Mouse (Mus musculus) adrenal gland, adult 8-10 months (tissue): ENCODE measurements around the gene Card10. TPM values are rescaled to one million over a fixed set of nuclear protein-coding genes. Genes with fewer than 3 reads are reported as not detected.

Experiments used
- DNase-seq: peaks from one replicate; pipeline ENCODE4 v3.0.0; 2022
- total RNA-seq, 4 experiments: library from RNA; stranded (reverse); gene quantifications; 2 replicates each; pipeline ENCODE4 v1.2.4; 2022

Gene Card10
- total RNA-seq, 4 experiments from 2014 or later: 6.6 to 10.0 (median 8.1) TPM

- no peak for DNase-seq
Observed at GRCm38 (mm10) chr15:78771531-78772367, 31.1 kb downstream of the Card10 start.

DNA sequence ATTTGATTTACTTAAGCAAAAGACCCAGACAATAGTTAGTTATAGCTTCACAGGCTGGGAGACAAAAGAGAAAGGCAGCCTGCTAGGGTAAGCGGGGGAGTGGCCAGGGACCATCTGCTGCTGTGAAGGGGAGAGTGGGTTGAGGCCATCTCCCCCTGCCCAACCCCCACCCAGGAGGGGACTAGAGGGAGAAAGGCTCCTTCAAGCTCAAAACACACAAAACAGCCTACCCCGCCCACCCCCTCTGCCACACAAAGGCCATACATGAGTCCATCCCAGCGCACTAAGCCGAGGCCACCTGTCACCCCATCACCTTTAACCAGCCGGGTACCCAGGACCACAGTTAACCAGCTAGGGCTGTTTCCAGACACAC is 31.9 kb downstream of the Card10 start:
- no peak for DNase-seq

- DNase-seq: no peak
Observed at GRCm38 (mm10) chr15:78770234-78770982, 32.4 kb downstream of the Card10 start.

GRCm38 (mm10) chr15:78769064-78769463 is 33.8 kb downstream of the Card10 start:
- DNase-seq: no peak

DNA sequence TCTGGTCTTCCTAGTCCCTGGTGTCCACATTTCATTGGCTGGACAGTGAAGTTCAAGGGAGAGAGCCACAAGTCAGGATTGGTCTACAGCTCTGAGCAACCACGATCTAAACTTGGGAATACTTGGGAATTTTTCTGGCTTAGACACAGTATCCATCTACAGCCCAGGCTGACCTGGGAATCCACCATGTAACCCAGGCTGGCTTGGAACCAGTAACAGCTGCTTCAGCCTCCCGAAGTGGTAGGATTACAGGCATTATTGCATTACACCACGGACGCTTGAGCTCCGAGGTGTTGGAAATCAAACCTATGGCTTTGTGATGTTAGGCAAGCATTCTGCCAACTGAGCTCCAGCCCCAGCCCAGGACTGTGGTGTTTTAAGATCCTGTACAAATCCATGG is 39.1 kb downstream of the Card10 start:
- no peak for DNase-seq

DNA sequence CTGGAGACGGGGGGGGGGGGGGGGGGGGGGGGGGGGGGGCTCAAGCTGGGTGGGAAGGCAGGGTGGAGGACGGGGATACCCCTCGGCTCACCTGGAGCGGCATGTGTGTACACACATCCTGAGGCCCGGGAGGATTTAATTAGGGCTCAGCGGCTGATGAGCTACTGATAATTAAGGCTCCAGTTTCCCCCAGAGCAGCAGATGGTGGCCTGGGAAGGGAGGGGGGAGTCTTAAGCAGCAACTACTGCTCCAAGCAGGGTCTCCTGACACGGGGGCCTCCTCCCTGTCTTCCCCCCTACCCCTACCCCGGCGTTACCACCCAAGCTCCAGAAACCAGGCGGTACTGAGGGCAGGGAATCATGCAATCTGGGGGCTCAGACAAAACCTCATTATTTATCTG is 39.6 kb downstream of the Card10 start:
- DNase-seq: no peak

DNA sequence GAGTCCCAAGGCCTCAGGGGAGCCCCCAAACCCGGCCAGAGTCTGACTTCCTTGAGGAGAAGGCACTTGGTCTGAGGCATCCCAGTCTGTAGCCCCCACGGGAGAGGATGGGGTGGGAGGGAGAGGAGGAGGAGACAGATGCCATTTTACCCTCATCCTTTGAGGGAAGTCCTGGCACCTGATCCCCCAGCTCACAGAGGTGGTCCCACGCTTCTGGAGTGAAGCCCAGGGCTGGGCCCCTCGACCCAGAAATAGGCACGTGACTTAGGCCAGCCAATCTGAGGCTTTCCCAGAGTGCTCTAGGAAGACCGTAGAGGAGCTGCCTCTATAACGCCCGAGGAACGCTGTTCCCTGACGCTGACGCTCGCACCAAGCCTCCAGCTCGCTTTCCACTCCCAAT is 41.7 kb downstream of the Card10 start:
- no peak for DNase-seq

GRCm38 (mm10) chr15:78758132-78758531 is 44.7 kb downstream of the Card10 start:
- no peak for DNase-seq

DNA sequence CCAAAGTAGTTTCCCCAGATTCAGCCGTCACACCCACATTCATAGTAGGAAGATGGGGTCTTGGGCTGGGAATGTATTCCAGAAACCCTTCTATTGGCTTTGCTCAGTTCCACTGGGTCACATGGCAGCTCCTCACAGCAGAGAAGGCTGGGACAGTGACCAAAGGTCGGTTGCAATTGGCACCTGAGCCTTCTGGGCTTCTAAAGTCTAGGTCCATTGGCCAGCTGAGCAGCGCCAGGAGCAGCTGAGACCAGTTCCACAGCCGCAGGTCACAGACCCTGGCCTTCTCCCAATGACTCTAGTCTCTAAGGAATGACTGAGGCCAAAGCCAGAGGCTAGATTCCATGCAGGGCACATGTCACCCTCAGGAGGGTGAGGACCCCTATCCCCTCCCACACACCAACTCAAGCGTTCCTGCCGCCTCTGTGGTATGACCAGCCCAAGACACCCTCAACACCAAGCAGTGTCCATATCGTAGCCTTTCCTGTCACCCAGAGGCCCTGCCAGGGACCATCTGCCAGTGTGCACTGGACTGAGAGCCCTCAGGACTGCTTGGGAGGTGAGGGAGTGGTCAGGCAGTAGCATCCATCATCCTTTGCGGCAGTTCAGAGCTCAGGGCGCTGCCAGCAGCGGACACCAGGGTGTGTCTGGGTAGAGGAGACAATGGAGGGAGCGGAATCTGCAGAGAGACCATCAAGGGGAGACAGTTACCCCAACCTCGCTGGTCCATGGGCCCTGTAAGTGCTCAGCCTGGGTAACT is 46.7 kb downstream of the Card10 start:
- no peak for DNase-seq

DNA sequence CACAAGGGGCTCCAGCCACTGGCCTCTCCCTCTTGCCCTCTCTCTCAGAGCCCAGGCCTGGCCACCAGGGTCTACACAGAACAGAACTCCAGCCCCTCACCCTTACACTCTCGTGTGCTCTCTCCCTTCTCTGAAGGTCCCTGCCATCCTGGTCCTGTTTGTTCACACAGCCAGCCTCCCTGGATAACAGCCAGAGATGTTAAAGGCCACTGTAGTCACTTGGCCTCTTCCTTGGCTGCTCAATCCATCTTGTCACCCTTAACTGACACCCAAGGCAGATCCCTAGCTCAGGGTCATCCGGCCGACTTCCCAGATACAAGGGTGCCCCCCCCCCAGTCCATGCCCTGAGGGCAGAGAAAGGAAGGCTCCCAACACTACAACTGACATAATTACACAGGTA is 47.6 kb downstream of the Card10 start:
- DNase-seq: no peak

DNA sequence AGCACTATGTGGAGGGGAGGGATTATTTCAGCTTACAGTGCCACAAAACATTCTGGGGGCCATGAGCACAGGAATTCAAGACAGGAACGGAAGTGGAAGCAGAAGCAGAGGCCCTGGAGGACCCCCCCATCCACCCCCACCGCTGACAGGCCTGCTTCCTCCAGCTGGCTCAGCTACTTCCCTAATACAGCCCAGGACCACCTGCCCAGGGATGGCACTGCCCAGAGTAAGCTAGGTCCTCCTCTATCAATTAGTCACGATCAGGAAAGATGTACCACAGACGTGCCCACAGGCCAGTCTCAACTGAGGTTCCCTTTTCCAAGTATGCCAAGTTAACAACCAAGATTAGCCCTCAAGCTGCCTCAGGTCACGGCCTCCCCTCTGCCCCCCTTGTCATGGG is 48.7 kb downstream of the Card10 start:
- DNase-seq: no peak

GRCm38 (mm10) chr15:78752991-78753390 is 49.9 kb downstream of the Card10 start:
- DNase-seq: no peak

GRCm38 (mm10) chr15:78750608-78751350 is 52.1 kb downstream of the Card10 start:
- DNase-seq: no peak

- no peak for DNase-seq
Observed at GRCm38 (mm10) chr15:78749855-78750254, 53.0 kb downstream of the Card10 start.

- DNase-seq: peak; percentile 56
Observed at GRCm38 (mm10) chr15:78744206-78744605, 58.6 kb downstream of the Card10 start.

- no peak for DNase-seq
Observed at GRCm38 (mm10) chr15:78742831-78743230, 60.0 kb downstream of the Card10 start.

DNA sequence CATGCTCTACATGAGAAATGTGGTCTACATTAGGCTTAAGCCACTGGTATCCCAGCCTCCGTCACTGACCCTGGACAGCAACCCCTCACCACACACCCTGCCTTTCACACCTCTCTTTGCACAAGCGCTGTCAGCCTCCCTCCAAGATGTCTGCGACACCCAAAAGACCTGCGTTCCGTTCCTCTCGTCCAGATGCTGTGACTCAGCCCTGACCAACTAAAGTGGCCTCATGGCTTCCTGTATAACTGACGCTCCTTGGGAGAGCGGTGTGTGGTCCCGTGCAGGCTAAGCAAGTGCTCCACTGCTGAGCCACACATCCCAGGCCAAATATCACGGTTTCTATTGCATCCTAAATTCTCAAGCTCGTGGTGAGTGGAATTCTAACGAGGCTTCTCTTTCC is 62.2 kb downstream of the Card10 start:
- DNase-seq: no peak

DNA sequence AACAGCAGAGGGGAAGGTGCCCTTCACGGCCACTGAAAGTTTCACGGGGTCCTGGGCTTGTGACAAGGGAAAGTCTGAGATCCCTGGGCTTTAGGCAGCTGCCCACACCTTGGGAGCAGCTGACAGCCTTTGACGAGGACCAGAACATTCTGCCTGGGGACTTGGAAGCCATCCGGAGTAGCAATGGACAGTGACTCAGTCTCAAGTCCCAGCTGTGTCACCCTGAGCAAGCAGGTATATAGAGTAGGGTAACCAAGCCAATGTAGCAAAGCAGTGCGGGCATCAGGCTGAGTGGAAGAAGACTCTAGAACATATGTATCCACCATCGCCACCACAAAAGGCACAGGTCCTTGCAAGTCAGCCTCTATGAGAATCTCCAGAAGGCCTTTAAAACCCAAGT is 65.7 kb downstream of the Card10 start:
- no peak for DNase-seq

DNA sequence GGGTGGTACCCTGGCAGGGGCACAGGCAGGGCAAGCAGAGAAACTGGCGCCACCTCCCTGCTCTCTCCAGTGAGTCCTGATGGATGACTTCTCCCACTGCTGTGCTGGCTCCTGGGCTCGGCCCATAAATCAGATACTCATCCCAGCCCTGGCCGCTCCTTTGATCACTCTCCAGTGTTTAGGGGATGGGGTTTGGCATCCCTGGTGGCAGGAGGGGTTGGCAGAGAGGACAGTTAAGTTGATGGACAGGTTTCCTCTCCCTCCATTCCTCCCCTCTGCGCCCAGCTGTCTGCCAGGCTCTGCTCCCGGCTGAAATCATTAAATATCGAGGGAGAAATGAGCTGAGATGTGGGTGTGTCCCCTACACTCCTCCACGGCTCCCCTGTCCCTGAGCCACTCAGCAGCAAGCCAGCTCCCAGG is 66.2 kb downstream of the Card10 start:
- peak; percentile 37 for DNase-seq

DNA sequence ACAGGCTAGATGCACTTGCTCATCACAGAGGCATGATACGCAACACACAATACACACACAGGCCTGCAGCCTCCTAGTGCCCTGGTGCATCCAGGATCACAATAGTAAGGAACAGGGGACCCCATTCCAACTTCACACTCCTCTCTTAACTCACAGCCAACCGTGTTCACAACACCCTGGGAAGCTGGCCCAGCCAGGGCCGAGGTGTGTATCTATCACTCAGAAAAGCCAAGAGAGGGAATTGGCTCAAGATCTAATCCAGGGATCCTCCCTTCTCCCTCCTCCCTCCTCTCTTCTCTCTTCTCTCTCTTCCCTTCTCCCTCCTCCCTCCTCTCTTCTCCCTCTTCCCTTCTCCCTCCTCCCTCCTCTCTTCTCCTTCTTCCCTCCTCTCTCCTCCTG is 66.7 kb downstream of the Card10 start:
- no peak for DNase-seq

GRCm38 (mm10) chr15:78735431-78736180 is 67.2 kb downstream of the Card10 start:
- no peak for DNase-seq

GRCm38 (mm10) chr15:78731830-78732229 is 71.0 kb downstream of the Card10 start:
- DNase-seq: no peak
